Mouse (Mus musculus): ENCODE results near the gene Smtn.

The Smtn gene

DNA sequence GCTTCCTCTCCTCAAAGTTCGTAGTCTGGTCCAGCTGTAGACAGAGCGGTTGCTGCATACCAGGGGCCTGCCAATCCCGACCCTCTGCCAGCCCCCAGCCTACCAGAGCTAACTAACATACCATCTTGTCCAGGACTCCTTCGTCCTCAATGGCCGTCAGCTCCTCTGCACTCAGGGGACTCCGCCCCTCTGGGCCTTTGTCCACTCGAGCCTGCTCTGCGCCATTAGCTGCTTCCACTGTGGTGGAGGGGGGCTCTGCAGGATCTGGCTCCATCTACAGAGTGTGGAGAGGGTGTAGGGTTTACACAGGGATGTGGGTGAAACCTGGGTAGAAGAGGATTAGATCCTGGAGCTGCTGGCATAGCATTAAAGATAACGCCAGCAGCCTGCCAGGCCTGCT, 14.2 kb downstream of the Smtn start:
- peak; percentile 24 for DNase-seq

DNA sequence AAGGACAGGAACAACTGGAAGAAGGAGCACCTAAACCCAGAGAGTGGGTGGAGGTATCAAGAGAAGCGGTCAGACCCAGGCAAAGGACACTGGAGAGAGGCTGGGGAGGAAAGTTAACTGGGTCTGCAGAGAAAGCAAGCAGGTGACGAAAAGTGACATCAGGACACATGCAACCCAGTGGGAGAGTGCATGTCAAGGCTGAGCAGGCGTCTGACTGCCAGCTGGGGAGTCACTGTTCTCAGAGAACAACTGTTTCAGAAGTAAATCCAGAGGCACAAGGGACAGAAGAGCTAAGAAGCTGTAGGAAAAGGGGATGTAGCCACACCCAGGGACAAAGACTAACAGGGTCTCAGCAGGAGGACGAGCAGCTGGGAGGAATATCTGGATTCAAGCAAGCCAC, 14.9 kb downstream of the Smtn start:
- DNase-seq = no peak

DNA sequence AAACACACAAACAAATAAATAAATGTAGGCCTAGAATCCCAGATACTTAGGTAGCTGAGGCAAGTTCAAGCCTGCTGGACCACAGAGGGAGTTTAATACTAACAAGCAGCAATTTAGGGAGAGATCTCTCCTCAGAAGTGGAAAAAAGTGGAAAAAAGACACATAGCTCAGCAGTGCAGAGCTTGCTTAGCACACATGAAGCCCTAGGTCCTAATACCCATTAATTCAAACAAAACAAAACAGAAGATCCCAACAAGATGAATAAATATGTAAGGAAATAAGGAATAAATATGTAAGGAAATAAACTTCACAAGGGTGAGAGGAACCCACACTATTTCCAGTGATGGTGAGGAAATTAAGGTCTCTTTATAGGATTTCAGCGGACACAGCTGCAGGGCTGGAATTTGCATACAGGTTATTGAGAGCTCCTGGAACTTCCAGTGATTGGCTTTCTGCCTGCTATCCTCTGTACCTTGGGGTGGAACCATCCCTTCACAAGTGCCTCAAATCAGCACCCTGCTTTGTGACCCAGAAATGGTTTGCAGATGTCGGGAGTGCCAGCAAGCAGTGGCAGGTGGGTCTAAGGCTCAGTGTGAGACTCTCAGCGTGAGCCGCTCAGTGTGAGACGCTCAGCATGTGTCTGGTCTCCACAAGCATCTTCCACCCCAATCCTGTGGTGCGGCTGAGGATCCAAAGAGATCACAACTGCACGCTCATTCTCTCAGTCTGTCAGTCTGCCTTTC, 16.4 kb downstream of the Smtn start:
- peak; percentile 11 for DNase-seq

DNA sequence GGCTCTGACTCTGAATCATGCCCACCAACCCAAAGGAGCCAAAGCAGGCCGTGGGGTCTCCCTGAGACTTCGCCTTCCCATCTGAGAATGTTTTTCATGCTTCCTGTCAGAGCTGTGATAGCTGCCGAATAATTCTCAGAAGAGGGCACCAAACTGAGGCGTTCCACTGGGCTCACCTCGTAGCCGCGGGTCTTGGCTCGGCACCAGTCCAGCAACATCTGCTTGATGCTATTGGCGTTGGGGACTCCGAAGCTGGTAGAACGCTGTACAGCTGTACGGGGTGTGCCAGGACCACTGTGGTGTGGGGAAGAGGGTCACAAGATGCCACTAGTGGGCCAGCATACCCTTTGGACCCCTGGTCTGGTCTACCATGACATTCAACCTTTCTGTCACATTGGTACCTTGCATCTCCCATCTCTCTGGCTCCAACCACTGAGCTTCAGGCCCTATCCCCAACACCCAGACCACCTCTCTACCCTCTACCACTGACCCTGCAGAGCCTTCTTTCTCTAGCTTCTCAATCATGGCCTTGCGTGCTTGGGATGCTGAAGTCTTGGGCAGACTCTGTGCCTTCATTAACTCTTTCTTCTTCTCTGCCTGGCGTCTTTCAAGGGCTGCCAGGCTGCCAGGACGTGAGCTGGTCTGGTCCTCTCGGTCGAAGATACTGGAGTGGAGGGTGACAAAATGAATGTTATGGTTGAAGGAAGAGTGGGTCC, 18.0 kb downstream of the Smtn start:
- peak; percentile 52 for DNase-seq

DNA sequence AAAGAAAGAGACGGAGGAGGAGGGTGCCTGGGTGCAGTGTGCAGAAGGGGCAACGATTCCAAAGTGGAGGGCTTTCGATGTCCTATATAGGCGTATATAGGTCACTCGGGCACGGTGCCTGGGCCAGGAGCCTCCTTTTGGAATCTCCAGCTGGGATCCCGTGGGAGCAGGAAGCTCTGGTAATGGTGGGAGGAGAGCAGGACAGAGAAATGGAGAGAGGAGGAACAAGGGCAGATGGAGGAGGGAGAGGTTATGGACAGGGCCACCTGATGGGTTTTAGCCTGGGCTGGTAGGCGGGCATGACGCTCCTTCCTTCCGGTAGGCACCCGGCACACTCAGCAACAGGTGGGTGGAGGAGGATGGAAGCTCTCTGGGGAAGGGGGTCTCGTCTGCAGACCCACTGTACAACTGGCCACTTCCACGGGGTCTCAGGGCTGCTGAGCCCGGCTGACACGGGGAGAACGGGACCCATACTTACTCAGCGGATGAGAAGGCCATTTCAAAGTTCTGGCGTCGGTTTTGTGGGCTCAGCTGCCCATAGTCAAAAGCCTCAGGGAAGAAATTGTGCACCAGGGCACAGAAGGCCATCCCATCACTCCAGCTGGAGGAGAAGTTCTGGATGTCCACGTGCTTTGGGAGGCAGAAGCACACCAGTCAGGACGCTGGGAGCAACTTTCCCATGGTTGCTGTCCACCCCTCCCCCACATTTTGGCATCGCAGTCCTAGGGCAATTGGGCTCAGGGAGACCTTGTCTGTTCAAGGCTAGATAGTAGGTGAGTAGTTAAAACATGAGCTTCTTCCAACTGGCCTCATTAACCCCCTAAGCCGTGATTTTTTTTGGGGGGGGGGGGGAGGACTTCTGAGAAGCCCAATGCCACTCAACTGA, 18.8 kb downstream of the Smtn start:
- peak; percentile 72 for DNase-seq

DNA sequence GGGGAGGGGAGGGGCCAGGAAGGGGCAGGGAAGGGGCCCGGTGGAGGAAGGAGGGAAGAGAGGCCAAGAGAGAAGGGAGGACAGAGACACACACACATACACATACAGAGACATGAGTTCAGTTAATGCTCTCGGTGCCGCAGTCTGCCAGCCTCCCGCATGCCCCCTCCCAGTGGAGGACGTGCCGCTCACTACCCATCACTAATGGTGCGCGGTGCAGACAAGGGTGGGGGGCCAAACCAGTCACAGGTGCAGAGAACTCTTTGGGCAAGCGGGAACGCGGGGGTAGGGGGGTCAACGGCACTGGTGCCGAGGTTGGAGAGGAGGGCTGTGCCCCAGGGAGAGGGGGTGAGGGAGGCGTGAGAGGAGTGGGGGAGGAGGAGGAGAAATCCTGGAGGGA, 19.5 kb downstream of the Smtn start:
- peak; percentile 69 for DNase-seq

DNA sequence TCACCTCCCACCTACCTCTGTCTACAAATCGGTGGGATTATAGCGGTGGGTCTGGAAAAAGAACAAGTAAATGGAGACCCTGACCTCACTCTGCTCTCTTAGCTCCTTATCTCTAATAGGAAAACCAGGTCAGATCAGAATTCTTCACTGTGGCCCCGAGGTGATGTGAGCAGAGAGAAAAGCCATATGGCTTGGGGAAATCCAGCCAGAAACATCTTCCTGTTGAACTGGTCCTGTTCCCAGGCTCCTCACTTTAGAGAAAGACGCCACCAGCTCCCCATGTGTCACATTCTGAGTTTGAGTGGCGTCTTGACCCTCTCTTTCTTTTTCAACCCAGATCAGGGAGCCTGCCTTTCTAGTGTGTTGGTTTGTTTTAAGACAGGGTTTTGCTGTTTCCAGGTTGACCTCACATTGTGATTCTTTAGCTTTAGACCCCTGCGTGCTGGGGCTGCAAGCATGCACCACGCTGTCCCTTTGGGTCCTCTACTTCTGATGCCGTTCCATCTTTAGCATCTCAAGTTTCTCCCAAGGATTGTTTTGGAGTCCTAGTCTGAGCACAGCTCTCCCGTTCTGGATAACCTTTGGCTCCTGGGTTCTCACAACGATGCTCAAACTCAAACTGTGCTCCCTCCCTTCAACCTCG, 20.5 kb downstream of the Smtn start:
- DNase-seq = peak; percentile 76

DNA sequence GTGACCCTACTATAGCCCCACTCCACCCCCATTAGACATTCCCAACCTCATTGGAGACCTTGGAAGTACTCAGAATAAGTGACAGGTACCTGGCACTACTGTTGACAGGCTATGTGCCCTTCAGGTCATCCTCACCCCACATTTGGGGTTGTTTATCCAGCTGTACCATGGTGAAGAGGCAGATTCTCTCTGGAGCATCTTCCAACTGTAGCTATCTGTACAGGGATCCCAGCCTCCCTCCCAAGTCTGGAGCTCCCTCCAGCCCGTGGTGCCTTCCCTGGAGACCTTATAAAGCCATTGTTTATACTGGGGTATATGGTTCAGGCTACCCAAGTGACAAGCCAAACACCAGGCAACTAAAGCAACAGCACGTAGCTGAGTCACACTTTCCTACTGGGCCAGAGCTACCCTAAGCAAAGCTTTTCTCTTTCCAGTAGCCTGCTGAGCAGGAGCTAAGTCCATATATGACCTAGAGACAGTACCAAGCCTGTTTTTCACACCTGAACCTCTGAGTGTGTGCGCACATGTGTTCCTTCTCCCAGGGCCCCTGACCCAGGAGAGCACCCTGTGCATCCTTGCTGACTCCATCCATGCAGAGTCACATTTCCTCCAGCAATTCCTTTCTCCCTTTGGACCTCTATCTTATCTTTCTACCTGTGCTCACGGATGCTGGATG, 21.2 kb downstream of the Smtn start:
- DNase-seq = no peak

DNA sequence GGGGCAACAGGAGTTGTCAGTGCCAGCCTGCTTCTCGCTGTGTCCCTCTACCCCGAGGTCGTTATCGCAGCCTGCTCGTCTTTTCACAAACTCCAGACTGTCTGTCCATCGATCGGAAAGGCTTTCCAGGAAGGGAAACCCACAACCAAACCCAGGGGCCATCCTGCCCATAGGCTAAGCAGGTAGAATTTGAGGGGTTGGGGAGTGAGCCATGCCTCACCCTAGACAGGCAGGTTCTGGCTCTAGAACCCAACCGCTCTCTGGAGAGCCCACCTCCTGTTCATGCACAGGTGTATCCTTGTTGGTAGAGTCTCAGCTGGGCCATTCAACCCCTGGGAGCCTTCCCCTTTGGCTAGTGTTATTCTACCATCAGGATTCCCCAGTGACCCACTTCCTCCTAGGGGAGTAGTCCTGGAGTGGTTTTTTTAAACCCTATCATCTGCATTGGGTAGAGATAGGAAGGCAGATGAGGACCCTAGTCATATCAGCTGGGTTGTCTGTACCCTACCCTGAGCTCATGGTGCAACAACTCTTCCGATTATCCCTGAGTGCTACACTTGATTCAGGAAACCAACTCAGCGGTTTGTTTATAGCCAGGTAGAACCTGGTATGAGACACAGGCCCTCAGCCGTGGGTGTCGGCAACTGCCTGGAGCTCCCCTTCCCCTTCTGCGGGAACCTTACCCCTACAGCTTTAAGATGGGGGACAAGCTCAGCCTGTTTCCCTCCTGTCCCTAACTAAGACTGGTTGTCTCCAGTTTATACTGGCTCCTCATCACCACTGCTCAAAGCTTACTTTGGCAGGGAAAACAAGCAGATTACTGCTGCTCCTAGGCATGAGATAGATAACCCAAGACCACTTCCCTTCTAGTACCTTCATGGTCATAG, 22.3 kb downstream of the Smtn start:
- DNase-seq = no peak

DNA sequence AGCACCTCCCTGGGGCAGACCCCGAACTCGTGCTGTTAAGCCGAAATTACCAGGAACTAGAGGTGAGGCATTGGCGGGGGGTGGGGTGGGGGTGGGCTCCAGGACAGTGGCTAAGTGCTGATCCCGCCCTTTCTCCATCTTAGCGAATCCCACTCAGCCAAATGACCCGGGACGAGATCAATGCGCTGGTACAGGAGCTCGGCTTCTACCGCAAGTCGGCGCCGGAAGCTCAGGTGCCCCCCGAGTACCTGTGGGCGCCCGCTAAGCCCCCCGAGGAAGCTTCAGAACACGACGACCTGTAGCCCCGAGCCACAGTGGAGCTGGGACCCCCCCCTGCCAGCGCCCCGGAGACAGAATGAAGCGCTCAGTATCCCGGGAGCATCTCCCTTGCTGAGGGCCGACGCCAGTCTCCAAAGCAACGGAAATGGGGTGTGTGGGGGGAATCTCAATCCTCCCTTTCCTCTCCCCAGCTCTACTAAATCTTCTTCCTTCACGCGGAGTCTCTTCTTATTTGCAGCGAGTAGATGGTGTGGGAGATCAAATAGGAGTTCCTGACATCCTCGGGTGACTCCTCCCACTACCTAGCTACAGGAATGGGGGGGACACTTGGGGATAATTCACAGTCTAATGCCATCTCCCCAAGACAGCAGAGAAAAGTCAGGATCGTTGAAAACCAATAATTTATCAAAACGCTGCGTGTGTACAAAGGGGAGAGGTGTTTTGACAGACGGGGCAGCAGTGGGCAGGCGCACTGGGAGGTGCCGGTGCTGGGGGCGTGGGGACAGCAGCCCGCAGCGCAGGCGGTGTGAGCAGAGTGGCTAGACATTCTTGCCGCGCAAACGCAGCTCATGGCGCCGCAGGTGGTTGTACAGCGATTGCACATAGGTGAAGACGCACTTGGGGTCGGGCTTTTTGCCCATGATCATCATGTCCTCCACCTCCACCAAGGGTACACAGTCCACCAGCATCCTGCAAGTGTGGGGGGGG, 23.3 kb downstream of the Smtn start:
- DNase-seq = peak; percentile 76

DNA sequence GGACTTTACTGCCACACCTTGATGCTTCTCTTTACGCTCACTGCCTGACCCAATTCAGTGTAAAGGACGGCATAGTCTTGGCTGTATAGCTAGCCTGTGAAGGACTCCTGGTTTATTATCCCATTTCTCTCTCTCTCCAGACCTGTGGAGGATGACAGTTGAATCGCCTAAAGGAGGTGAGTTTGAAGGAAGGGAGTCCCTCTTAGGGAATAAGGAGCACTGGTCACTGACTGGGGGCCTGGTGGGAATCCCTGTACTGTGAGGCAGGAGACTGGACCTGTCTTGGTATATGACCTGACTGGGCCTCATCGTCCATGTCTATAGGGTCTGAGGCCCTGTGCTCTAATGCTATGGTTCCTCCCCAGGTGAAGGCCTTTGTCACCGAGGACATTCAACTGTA, 24.3 kb downstream of the Smtn start:
- peak; percentile 55 for DNase-seq

DNA sequence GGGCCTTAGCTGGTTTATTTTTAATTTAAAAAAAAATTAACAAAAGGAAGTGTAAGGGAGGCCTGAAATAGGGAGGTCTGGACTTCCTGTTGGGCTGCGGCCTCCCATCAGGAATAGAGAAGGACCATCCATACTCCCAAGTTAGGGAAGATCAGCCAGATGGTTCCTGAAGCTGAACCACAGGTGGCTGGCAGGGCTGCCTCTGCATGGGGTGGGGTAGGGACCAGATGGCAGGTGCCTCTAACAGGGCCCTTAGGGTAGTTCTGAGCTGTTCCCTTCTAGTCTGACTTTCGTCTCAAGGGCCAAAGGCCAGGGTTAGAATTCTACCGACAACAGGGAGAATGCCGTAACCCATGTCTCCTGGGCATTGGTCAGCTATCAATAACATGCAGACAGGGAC, 24.8 kb downstream of the Smtn start:
- peak; percentile 94 for DNase-seq

DNA sequence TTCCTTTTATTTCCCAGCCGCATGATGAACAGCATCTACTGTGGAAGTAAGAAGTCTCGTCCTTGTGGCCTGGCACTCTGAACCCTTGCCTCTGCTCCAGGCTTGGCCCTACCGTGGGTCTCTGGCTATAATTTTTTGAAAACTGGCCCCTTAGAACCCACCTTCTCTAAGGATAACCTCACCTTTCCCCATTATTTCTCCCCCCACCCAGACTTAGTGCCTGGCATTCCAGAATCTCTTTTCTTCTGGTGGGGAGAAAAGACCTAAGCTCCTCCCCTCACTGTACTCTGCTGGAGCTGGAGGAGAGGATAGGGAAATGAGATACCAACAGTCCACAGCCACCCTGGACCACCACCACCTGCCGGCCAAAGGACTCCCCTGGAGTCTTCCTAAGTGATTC, 25.2 kb downstream of the Smtn start:
- peak; percentile 61 for DNase-seq

DNA sequence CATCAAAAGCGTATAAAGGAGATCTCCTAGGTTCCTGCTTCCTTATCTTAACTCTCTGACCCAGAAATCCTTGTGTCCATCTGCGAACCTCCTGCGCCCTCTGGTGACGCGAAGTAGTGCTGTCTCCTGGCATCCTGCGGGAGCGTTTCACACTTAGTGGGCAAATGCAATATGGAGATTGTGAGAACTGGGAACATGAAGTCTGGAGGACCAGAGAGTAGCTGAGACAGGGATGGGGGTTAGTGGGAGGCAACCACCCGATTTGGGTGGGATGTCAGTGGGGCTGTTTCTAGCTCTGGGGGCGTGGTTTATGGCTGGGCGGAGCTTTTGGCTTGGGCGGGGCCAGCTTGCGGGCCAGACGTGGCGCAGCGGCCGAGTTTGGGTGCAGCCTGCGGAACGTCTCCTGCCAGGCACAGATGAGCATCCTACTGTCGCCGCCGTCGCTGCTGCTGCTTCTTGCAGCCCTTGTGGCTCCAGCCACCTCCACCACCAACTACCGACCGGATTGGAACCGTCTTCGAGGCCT, 25.8 kb downstream of the Smtn start, which contains the start of gene Selenom:
TSS of gene Selenom (plus strand) at position 156 of the 526 bp plus-strand sequence.
- peak; percentile 95 for DNase-seq

DNA sequence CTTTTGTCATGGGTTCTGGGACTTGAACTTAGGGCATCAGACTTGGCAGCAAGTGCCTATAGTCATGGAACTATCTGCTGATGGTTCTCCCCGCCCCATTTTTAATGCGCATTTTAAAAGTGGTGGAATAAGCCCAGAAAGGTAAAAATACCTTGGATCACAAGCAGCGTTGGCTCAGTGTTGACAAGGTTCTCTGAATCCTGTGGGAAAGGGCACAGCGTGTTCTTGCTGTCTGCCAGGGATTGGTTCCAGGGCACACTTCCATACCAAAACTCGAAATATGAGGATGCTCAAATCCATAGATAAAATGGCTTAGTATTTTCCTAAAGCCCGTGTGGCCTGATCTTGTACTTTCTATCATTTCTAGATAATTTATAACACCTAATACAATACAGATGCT, 27.1 kb downstream of the Smtn start:
- DNase-seq = peak; percentile 74

DNA sequence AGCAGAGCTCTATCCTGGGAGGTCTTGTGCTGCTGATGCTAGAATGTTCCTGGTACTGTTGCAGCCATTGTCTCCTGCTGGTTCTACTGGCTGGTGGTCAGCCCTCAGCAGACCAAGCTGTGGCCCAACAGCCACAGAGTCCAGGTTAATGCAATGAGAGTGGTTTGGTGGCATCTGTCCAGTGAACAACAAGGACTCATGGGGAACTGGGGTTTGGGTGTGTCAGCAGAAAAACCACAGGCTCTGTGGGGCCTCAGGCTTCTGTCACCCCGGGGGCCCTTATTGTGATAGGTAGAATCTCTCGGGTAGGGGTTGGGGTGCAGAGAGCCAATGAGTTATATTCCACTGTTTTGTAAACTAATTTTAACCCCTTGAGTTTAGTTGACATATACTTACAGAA, 30.1 kb downstream of the Smtn start:
- no peak for DNase-seq

DNA sequence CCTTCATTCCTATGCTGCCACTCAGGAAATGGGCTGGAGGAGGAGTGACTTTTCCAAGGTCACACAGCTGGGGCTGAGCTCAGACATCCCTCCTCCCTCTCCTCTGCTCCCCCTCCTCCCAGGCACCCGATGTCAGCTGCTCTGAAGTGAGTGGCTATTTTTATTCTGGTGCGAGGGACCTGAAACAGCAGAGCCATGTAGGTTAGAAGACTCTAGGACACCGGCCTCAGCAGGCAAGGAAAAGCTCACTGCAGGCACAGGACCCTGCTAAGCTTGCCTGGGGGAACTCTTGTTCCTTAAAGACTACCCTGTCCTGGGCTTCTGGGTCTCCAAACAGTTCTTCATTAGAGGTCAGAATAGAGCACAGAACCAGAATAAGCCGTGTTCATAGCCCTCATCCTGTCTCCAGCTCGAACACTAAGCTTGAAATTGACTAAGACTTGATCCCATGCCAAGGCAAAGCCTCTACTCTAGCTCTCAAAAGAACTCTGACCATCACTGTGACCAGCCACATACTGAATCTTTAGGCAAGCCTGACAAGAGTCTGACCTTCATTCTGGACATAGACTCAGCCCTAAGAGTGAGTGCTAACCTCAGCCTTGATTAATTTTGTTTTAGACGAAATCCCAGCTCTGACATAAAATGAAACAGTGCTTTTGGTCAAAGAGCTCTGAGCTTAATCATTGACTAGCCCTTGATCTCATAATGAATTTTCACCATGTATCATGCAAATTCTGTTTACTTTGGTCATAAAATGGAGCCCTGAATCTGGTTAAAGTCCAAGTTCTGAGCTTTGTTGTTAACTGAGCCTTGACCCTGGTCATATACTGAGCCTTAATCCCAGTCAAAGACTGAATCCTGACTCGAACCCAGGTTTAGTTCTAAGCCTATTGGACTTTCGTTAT, 31.0 kb downstream of the Smtn start:
- no peak for DNase-seq

DNA sequence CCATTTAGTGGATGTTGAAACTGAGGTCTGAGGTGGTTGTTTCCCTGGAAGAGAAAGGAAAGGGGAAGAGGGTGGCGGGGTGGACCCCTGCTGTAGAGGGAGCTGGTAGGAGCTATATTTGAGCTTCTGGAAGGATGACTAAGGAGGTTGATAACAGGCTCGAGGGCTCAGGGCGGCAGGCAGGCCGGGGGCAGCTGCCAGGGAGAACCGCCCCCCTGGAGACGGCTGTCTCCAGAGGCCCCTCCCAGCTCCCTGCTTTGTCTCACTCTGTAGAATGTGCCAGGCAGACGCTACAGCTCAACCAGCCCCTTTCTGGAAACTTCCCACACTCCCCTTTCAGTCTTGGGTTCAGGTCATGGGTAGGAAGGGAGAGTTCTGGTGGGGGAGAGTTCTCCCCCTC, 32.2 kb downstream of the Smtn start:
- DNase-seq = no peak
